Mouse (Mus musculus) layer of hippocampus, adult 2 months (tissue): Measurements from ENCODE around the gene Cryba2. TPM values are rescaled to one million over a fixed set of nuclear protein-coding genes. Genes with fewer than 3 reads are reported as not detected.
A peak's percentile ranks its signal among the peaks of the same experiment; 100 is the strongest.

Experiments used
- DNase-seq, 2 experiments: peaks; one replicate each; pipeline ENCODE4 v3.0.0; 2022; ENCODE audit warnings: low spot score in 2 of 2
- H3K27ac ChIP-seq: fragments of 200-600 bp; 2 replicates; pipeline ENCODE4 v1.8.1; 2022
- H3K4me3 ChIP-seq: fragments of 200-600 bp; 2 replicates; pipeline ENCODE4 v1.8.1; 2022; ENCODE audit warnings: mild to moderate bottlenecking
- CTCF ChIP-seq: fragments of 200-600 bp; conservative IDR thresholded peaks from 2 replicates; pipeline ENCODE4 v1.8.1; 2022; ENCODE audit warnings: antibody characterized with exemption, mild to moderate bottlenecking, moderate library complexity
- long read RNA-seq, 2 experiments: library from polyadenylated mRNA; stranded (forward); transcript quantifications; one replicate each; pipeline ENCODE4 v2.0.0; 2021; ENCODE audit warnings: borderline mapping rate in 2 of 2
- total RNA-seq, 2 experiments: library from RNA; stranded (reverse); gene quantifications; 2 replicates each; pipeline ENCODE4 v1.2.3; 2021

Gene Cryba2
- not detected for total RNA-seq
- long read RNA-seq, experiment 1 = 0 reads
- long read RNA-seq, experiment 2 = 0 reads

DNA sequence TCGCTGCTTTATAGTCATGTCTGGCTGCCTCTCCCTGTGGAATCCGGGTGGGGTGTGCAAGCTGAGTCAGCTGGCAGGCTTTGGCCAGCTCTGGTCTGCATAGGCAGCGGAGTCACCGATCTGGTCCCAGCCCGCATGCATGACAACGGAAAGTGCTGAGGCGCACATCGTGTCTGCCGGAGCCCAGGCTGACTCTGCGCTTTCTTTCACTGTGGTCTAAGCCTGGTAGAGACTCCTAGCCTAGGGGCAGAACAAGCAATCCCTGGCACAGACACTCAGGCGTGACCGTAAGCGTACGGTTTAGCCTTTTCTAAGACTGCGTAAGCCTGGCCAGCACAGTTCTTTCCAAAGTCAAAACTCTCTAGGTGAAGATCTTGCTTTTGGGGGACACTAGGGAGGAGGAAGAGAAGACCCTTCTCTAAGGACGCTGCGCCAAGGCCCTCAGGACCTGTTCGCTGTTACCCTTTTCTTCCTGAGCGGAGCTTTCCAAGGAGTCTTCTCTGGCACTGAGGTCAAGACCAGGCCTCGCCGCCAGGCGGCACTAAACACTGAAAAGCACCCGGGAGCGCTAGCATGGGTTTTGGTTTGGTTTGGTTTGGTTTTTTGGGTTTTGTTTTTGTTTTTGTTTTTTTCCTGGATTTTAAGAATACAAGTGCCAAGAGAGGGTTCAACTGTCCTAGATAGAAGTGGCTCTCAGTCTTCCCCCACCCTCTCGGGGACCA is at the start of gene Cryba2:
Gene Cryba2, minus strand, starts transcription at position 10 of the 722 bp plus-strand sequence.
- TF ChIP-seq CTCF = peak; percentile 83
- H3K27ac ChIP-seq = no peak within 1 kb of the TSS
- H3K4me3 ChIP-seq = peak within 1 kb of the TSS; percentile 18; the same call in 1 of the 2 replicates
- peak in 1 of 2 experiments; percentile 47 for DNase-seq

DNA sequence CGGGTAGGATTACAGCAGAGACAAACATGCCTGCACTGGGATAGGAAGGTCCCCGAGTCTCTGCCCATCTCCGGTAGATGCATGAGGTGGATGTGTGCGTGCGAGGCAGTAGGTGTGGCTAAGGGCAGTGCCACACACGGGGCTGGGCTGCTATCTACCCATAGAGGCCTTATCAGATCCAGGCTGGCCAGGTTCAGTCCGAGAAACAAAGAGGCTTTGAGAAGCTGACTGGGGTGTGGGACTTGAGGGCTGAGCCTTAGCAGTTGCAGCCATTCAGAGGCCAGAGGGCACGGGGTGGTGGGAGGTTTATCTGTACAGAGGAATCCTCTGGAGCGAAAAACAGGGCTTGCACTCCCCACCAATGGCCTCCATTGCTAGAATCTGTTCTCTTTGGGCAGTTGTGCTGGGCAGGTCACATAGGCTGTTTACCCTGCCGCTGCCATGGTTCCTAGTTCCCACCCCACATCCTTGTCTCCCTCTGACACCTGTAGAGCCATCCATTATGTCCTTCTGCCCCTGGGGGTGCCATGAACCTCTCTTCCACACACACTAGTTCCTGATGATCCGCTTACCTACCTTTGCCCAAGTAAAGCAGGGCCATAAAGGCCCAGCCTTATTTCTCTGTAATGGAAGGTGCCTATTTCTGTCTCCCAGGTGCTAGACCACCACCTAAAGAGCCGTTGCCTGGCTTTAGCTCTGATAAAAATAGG is 48.9 kb upstream of the Cryba2 start:
- Histone ChIP-seq H3K4me3 (no peak overlapping the region), H3K27ac (no peak overlapping the region)
- DNase-seq = no peak
- TF ChIP-seq CTCF = no peak

DNA sequence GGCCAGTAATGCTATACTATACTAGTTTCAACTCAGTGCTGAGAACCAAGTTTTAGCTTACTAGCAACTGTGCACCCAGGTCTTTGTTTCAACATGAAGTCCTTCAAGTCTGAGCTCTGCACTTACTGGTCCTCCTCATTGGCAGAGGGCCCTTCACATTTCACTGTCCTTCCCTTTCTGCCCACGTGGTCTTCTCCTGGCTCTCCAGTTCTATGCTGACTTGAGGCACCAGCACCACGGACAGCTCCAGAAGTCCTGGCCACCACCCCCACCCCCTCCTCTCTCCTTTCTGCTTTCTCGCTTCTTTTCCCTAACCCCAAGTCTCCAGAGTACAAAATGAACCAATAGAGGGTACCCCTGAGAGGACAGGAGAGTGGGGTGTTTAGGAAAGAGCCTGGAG is 46.8 kb upstream of the Cryba2 start:
- no peak for TF ChIP-seq CTCF
- Histone ChIP-seq H3K4me3 (no peak overlapping the region), H3K27ac (no peak overlapping the region)
- no peak for DNase-seq

GRCm38 (mm10) chr1:74936221-74936830 is 43.4 kb upstream of the Cryba2 start:
- H3K4me3 ChIP-seq = no peak overlapping the region
- no peak for DNase-seq
- TF ChIP-seq CTCF = no peak
- H3K27ac ChIP-seq = no peak overlapping the region

- peak; percentile 68 to 75 for DNase-seq
- no peak within 1 kb of the TSS for H3K27ac ChIP-seq
- TF ChIP-seq CTCF = no peak
- H3K4me3 ChIP-seq = peak within 1 kb of the TSS; percentile 50
Observed at GRCm38 (mm10) chr1:74935402-74935801, 42.5 kb upstream of the Cryba2 start, which contains the start of gene Cfap65. Gene Cfap65, minus strand, starts transcription at chr1:74935599.

DNA sequence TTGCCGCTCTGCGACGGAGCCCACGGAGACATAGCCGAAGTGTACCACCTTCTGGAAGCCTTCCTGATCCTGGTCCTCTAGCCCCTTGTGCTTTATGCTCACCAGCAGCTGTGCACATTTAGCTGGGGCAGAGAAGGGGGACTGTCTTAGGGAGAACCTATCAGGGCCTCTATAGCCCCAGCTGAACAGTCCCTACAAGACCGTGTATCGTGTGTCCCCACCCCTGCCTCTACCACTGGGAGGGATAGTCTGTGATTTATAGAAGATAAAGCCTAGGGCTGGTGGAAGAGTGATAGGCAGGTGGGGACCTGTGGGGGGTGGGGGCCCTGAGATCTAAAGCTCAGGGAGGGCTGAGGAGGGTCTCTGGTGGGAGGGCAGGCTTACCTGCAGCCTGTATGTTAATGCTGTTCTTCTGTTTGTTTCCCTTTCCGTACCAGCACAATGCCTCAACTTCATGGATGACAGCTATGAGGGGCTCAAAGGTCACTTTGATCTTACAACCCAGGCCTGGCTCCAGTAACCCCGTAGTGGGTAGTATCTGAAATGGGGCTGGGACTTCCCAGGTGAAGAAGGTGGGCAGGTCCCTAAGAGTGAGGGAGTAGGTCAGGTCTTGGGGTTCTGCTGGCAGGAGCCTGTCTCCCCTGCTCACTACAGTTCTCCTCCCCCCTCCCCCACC is 34.8 kb upstream of the Cryba2 start:
- no peak for DNase-seq
- Histone ChIP-seq H3K27ac (no peak overlapping the region), H3K4me3 (no peak overlapping the region)
- TF ChIP-seq CTCF = no peak

DNA sequence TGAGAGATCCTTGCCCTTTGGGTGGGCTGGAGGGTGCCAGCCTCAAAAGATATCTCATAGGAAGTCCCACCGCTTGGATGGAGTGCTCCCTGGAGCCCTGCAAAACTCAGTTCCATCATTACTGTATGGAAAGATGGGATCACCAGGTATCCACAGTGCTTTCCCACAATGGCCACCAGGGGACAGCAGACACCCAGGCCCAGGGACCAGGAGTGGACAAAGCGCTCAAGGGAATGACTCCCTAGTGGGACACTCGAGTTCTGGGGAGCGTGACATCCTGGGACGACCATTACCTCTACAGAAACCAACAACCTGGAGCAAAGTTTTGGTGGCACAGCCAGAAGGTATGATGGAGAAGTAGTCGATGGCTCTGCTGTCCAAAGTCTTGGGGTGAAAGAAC is 33.8 kb upstream of the Cryba2 start:
- peak; percentile 21 to 32 for DNase-seq
- Histone ChIP-seq H3K4me3 (no peak overlapping the region), H3K27ac (no peak overlapping the region)
- TF ChIP-seq CTCF = peak; percentile 97

GRCm38 (mm10) chr1:74924464-74924863 is 31.5 kb upstream of the Cryba2 start:
- no peak overlapping the region for H3K27ac ChIP-seq
- H3K4me3 ChIP-seq = no peak overlapping the region
- TF ChIP-seq CTCF = peak; percentile 36; the same call in 1 of the 2 replicates
- no peak for DNase-seq

DNA sequence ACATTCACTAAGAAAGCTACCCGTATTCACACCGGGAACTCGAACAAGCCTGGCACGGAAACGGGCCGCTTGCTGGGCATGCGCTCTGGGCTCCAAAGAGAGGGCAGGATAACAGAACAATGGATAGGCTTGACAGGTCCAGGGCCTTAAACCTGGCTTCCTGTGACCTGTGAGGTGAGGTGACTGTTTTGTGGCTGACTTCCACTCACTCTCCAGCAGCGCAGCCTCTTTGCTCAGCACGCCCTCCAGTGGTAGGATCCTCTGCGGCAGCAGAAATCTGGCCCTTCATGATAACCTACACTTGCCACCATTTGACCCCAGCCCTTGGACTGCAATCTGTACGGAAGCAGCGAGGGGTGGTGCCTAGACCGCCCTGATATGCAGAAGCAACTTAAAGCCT is 22.8 kb upstream of the Cryba2 start:
- peak; percentile 69 for TF ChIP-seq CTCF
- H3K27ac ChIP-seq = no peak overlapping the region
- H3K4me3 ChIP-seq = no peak overlapping the region; the same call in 1 of the 2 replicates
- DNase-seq = no peak

DNA sequence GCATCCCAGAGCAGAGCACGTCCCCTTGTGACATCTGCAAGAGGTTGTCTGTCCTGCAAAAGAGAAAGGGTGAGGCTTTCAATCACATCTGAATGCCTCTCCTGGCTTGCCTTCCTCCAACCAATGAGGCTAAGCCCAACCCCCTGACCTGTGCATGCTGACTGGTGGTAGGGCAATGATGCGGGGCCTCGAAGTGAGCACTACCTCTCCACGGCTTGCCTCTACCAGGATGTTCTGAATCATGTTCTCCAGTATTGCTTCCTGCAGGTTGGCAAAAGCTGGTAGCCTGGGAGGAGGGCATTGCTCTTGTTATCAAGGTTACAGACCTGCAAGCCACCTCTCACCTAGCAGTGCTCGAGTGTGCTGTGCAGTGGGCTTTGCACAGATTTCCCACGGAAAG is 9.2 kb upstream of the Cryba2 start:
- H3K4me3 ChIP-seq = no peak overlapping the region
- no peak for DNase-seq
- no peak for TF ChIP-seq CTCF
- H3K27ac ChIP-seq = no peak overlapping the region

- peak; percentile 83 for TF ChIP-seq CTCF
- peak in 1 of 2 experiments; percentile 81 for DNase-seq
- Histone ChIP-seq H3K4me3 (no peak overlapping the region), H3K27ac (no peak overlapping the region)
Observed at GRCm38 (mm10) chr1:74901686-74902085, 8.7 kb upstream of the Cryba2 start.

GRCm38 (mm10) chr1:74900341-74901285 is 7.7 kb upstream of the Cryba2 start:
- no peak overlapping the region for H3K27ac ChIP-seq
- no peak overlapping the region; the same call in 1 of the 2 replicates for H3K4me3 ChIP-seq
- no peak for TF ChIP-seq CTCF
- DNase-seq = no peak
